Mouse (Mus musculus) liver, postnatal 0 days (tissue): ENCODE measurements around the gene Baz2a. TPM values are rescaled to one million over a fixed set of nuclear protein-coding genes. Genes with fewer than 3 reads are reported as not detected.
A peak's percentile ranks its signal among the peaks of the same experiment; 100 is the strongest.

Experiments used
- ATAC-seq: fragments of 200-750 bp; cut with Nextera tagmentation; 2 replicates; pipeline ENCODE4 v1.8.0; 2017; ENCODE audit warnings: mild to moderate bottlenecking, moderate library complexity
- DNase-seq: peaks from one replicate; pipeline ENCODE4 v3.0.0-alpha.2; 2016
- H3K27ac ChIP-seq: fragments of 300-500 bp; sonication (generic); 2 replicates; pipeline ENCODE4 v1.5.1; 2014; ENCODE audit warnings: antibody characterized with exemption, moderate library complexity, mild to moderate bottlenecking, low read depth
- H3K27me3 ChIP-seq: fragments of 300-500 bp; sonication (generic); 2 replicates; pipeline ENCODE4 v1.6.1; 2014; ENCODE audit warnings: low read length, control low read depth, mixed read lengths; ENCODE audit not compliant: insufficient read depth
- H3K36me3 ChIP-seq: fragments of 300-500 bp; sonication (generic); replicated peaks from 2 replicates; pipeline ENCODE4 v1.6.1; 2014; ENCODE audit warnings: mild to moderate bottlenecking, control low read depth, low read length, moderate library complexity, mixed read lengths; ENCODE audit not compliant: insufficient read depth
- H3K4me1 ChIP-seq: fragments of 300-500 bp; sonication (generic); 2 replicates; pipeline ENCODE4 v1.6.1; 2014; ENCODE audit warnings: antibody characterized with exemption, mild to moderate bottlenecking, control low read depth; ENCODE audit not compliant: insufficient read depth
- H3K4me2 ChIP-seq: fragments of 300-500 bp; sonication (generic); 2 replicates; pipeline ENCODE4 v1.6.1; 2014; ENCODE audit warnings: low read depth, mild to moderate bottlenecking, low read length, moderate library complexity, mixed read lengths
- H3K4me3 ChIP-seq: fragments of 300-500 bp; sonication (generic); 2 replicates; pipeline ENCODE4 v1.5.1; 2014; ENCODE audit warnings: low read depth, low read length
- H3K9ac ChIP-seq: fragments of 300-500 bp; sonication (generic); replicated peaks from 2 replicates; pipeline ENCODE4 v1.6.1; 2014; ENCODE audit warnings: mild to moderate bottlenecking, moderate library complexity
- H3K9me3 ChIP-seq: fragments of 300-500 bp; sonication (generic); 2 replicates; pipeline ENCODE4 v1.6.1; 2016; ENCODE audit warnings: mild to moderate bottlenecking, control low read depth, low read length, mixed read lengths
- CTCF ChIP-seq: sonication (generic); IDR thresholded peaks from 2 replicates; pipeline ENCODE4 v1.5.1; 2016; ENCODE audit warnings: antibody characterized with exemption, low read depth
- EP300 ChIP-seq: IDR thresholded peaks from 2 replicates; pipeline ENCODE4 v1.6.1; 2016; ENCODE audit warnings: antibody characterized with exemption, low read depth, mild to moderate bottlenecking
- WGBS: fragments of 180-500 bp; shearing (Covaris S2); extraction: QIAGEN DNeasy Blood & Tissue Kit; methylation state at CpG from one replicate; pipeline ENCODE4 v1.1.7; 2014; ENCODE audit not compliant: insufficient replicate concordance; 5-methylcytosine and 5-hydroxymethylcytosine counted together
- polyA plus RNA-seq: library from polyadenylated mRNA; unstranded; fragments of >200 nt; fragmentation: Nextera tagmentation; extraction: Ambion mirVana; gene quantifications from 2 replicates; pipeline ENCODE4 v1.2.1, GENCODE M21; 2015

Gene Baz2a
- 4.3 and 5.4 TPM in 2 replicates for polyA plus RNA-seq

- 1% methylated on average over 20 of the region's 20 CpGs for WGBS
- Histone ChIP-seq H3K4me1 (peaks cover 45% of the 10 kb centered on the region), H3K4me2 (peak within 1 kb of the TSS; percentile 69), H3K9ac (peak within 1 kb of the TSS; percentile 93), H3K27me3 (no peaks in the 10 kb centered on the region), H3K36me3 (peaks cover 31% of the 10 kb centered on the region), H3K9me3 (no peaks in the 10 kb centered on the region), H3K4me3 (peak within 1 kb of the TSS; percentile 82), H3K27ac (peak within 1 kb of the TSS; percentile 99)
- DNase-seq, result peak; percentile 91
- TF ChIP-seq EP300 (no peak), CTCF (no peak)
- peak; percentile 77 for ATAC-seq
Measured at GRCm38 (mm10) chr10:128091564-128092505, at the start of gene Baz2a. TSS of gene Baz2a (plus strand) at chr10:128091577.

DNA sequence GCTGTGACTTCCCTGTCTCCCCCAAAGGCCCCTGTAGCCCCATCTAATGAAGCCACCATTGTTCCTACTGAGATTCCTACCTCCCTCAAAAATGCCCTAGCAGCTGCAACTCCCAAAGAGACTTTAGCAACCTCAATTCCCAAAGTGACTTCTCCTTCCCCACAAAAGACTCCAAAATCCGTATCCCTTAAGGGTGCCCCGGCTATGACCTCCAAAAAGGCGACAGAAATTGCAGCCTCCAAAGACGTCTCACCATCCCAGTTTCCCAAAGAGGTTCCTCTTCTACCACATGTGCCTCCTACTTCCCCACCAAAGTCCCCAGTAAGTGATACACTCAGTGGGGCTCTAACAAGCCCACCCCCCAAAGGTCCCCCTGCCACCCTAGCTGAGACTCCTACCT lies 49.7 kb upstream of the Baz2a start:
- Histone ChIP-seq H3K4me3 (no peak overlapping the region), H3K27me3 (no peaks in the 10 kb centered on the region), H3K4me2 (no peak overlapping the region), H3K27ac (no peak overlapping the region), H3K4me1 (peaks cover 33% of the 10 kb centered on the region), H3K9me3 (no peaks in the 10 kb centered on the region), H3K36me3 (peaks cover 73% of the 10 kb centered on the region), H3K9ac (no peak overlapping the region)
- no peak for ATAC-seq
- 74% methylated on average over 4 of the region's 4 CpGs for WGBS
- TF ChIP-seq CTCF (no peak), EP300 (no peak)
- DNase-seq, result no peak

DNA sequence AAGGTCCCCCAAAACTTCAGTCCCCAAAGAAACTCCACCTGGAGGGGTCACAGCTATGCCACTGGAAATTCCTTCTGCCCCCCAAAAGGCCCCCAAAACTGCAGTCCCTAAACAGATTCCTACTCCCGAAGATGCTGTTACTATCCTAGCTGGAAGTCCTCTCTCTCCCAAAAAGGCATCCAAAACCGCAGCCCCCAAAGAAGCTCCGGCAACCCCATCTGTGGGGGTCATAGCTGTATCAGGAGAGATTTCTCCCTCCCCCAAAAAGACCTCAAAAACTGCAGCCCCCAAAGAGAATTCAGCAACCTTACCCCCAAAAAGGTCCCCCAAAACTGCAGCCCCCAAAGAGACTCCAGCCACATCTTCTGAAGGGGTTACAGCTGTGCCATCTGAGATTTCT lies 48.9 kb upstream of the Baz2a start:
- Histone ChIP-seq H3K27ac (no peak overlapping the region), H3K27me3 (no peaks in the 10 kb centered on the region), H3K9me3 (no peaks in the 10 kb centered on the region), H3K36me3 (peaks cover 77% of the 10 kb centered on the region), H3K9ac (no peak overlapping the region), H3K4me1 (peaks cover 24% of the 10 kb centered on the region), H3K4me2 (no peak overlapping the region), H3K4me3 (no peak overlapping the region)
- WGBS, result 90% methylated on average over 3 of the region's 3 CpGs
- TF ChIP-seq CTCF (no peak), EP300 (no peak)
- no peak for ATAC-seq
- DNase-seq, result no peak

- WGBS, result 65% methylated on average over 3 of the region's 3 CpGs
- H3K4me2 ChIP-seq, result no peak overlapping the region
- peaks cover 81% of the 10 kb centered on the region for H3K36me3 ChIP-seq
- no peak overlapping the region for H3K4me3 ChIP-seq
- H3K9ac ChIP-seq, result no peak overlapping the region
- H3K27ac ChIP-seq, result no peak overlapping the region
- no peaks in the 10 kb centered on the region for H3K9me3 ChIP-seq
- no peak for ATAC-seq
- H3K4me1 ChIP-seq, result peaks cover 22% of the 10 kb centered on the region
- DNase-seq, result no peak
- TF ChIP-seq EP300 (no peak), CTCF (no peak)
- H3K27me3 ChIP-seq, result no peaks in the 10 kb centered on the region
Measured at GRCm38 (mm10) chr10:128043041-128043835, 48.1 kb upstream of the Baz2a start.

- Histone ChIP-seq H3K9ac (no peak overlapping the region), H3K4me3 (no peak overlapping the region), H3K4me1 (peaks cover 3% of the 10 kb centered on the region; the same call in 1 of the 2 replicates), H3K4me2 (no peak overlapping the region), H3K9me3 (no peaks in the 10 kb centered on the region), H3K36me3 (peaks cover 62% of the 10 kb centered on the region), H3K27ac (no peak overlapping the region), H3K27me3 (no peaks in the 10 kb centered on the region)
- WGBS, result 94% methylated on average over 8 of the region's 8 CpGs
- DNase-seq, result no peak
- no peak for ATAC-seq
- TF ChIP-seq CTCF (no peak), EP300 (no peak)
Measured at GRCm38 (mm10) chr10:128048157-128048556, 43.2 kb upstream of the Baz2a start.

DNA sequence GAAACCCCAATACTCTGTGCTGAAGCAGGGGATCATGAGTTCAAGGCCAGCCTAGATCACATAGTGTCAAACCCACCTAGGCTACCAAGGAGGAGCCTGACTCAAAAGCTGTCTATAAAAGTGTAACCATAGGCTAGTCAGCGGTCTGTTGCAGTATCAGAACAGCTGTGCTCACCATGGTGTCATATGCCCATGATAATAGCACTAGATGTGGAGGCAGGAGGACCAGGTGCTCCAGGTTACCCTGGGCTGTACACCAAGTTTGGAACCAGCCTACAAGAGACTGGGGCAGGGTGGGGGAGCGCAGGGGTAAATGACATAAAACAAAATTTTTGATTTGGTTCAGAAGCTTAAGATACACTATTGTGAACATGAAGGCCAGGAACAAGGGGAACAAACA lies 41.6 kb upstream of the Baz2a start:
- ATAC-seq, result peak; percentile 8; the same call in 1 of the 2 replicates
- H3K4me3 ChIP-seq, result no peak overlapping the region
- H3K9me3 ChIP-seq, result no peaks in the 10 kb centered on the region
- peaks cover 2% of the 10 kb centered on the region; the same call in 1 of the 2 replicates for H3K4me1 ChIP-seq
- H3K27me3 ChIP-seq, result no peaks in the 10 kb centered on the region
- no peak overlapping the region for H3K4me2 ChIP-seq
- no peak overlapping the region for H3K27ac ChIP-seq
- H3K36me3 ChIP-seq, result peaks cover 47% of the 10 kb centered on the region
- no peak for TF ChIP-seq CTCF
- no peak for TF ChIP-seq EP300
- DNase-seq, result no peak
- H3K9ac ChIP-seq, result no peak overlapping the region
- 93% methylated on average over 2 of the region's 2 CpGs for WGBS
